9 mouse cellular contexts compared by ENCODE assay signal in the genomic region with DNA sequence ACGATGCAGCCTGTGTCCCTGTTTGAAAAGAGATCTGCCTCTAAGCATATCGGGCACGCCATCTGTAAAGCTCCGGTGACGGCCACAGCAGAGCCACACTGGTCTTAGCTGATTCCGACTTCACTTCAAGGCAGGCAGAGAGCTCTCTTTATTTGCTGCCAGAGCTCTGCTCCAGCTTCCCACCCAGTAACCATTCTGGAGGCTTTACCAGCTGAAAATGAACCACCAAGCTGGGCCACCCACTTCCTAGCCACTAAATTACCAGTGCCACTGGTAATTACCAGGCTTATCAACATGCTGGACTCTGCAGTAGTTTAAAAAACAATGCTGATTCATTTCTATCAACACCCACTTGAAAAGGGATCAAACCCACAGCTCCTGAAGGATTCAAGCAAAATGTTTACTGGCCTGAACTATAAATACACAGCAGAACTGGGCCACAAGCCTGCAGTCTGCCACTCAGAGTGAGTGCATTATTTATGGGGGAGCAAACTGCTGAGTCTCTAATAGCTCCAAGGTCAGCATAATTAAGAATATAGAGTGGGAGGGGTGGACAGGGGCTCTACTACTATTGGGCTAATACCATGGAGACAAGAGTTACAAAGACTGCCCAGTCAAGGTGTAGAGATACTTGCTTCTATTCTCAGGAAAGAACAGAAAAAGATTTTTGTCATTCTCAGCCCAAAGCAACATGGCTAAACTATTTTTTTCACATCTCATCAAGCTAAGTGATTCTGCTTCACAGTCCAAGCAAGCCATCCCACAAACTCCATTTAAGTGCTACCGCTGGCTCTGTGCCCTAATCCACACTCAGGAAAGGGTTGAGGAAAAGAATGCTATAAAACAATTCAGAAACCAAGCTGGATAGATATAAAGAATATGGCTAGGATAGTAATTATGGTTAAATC.
DNase-seq lines count a peak whose midpoint lies in the region; ATAC-seq and TF ChIP-seq lines count a peak whose summit lies in the region.
"Had no signal": no experiment of that assay in that cellular context is flagged by ENCODE, and none has a peak within 500 bp of the region (broad histone marks: within the 10 kb centered on the region; RNA-seq: fewer than 3 reads in every experiment).

No protein-coding gene starts in this region.

- 0 out of 2 replicates have a peak, but pooled peaks cover 6% of the 10 kb centered on the region for H3K27me3 ChIP-seq in forebrain, embryonic 15.5 days
- H3K27me3 ChIP-seq in forebrain, embryonic 10.5 days (ENCODE audit: poor library complexity, severe bottlenecking): peaks cover 90% of the 10 kb centered on the region
- H3K27me3 ChIP-seq in spleen, adult 2 months (ENCODE audit: control insufficient read depth, insufficient read depth, low read length): no peaks in the 10 kb centered on the region

- no peak overlapping the region for H3K27ac ChIP-seq in forebrain, embryonic 15.5 days (replicated peaks)
- H3K27ac ChIP-seq in forebrain, embryonic 10.5 days: no peak overlapping the region
- peak overlapping the region; percentile 46 for H3K27ac ChIP-seq in spleen, adult 2 months (ENCODE audit: insufficient read depth, low read length)
- H3K27ac ChIP-seq: liver, embryonic 14.5 days had no signal

- no peak overlapping the region for H3K9ac ChIP-seq in forebrain, embryonic 15.5 days (replicated peaks)
- H3K9ac ChIP-seq: liver, embryonic 14.5 days had no signal

- intact Hi-C loops in left cerebral cortex, postnatal 25 days (cut with DNase I): no loop called here

- no peak for DNase-seq in forebrain, embryonic 10.5 days (ENCODE audit: extremely low spot score, low spot score)
- DNase-seq in spleen, adult 2 months (ENCODE audit: low read depth in 1 of 2, low spot score in 2 of 2): no peak
- no peak for DNase-seq in spleen, postnatal 36 days (ENCODE audit: low spot score in 2 of 2)
- peak; percentile 42 to 79 for DNase-seq in left cerebral cortex, postnatal 25 days (ENCODE audit: low spot score in 2 of 2)
- DNase-seq in skeletal muscle tissue, adult 2 months (ENCODE audit: low read depth, low spot score): peak; percentile 59
- no peak for DNase-seq in ovary, postnatal 36 days (ENCODE audit: low spot score)
- DNase-seq in cerebellum, adult 11 months: no peak

- 55% methylated on average over 7 of the region's 7 CpGs for WGBS in forebrain, embryonic 15.5 days
- 81% methylated on average over 7 of the region's 7 CpGs for WGBS in forebrain, embryonic 10.5 days
- 93% methylated on average over 7 of the region's 7 CpGs for WGBS in spleen, adult 2 months

- peak; percentile 80 for ATAC-seq in forebrain, embryonic 15.5 days (replicated peaks)

- no peak for TF ChIP-seq CTCF in spleen, adult 2 months (IDR thresholded peaks at IDR 0.05; ENCODE audit: extremely low read depth, insufficient read depth, insufficient read length, insufficient replicate concordance)

- no peak overlapping the region for H3K4me2 ChIP-seq in forebrain, embryonic 15.5 days (replicated peaks)

- TF ChIP-seq POLR2A in spleen, adult 2 months (IDR thresholded peaks at IDR 0.05; ENCODE audit: low read depth, low read length): no peak

- H3K9me3 ChIP-seq in forebrain, embryonic 15.5 days: no peaks in the 10 kb centered on the region
- H3K9me3 ChIP-seq in forebrain, embryonic 10.5 days: no peaks in the 10 kb centered on the region

- no peak overlapping the region for H3K4me3 ChIP-seq in forebrain, embryonic 15.5 days
- H3K4me3 ChIP-seq in forebrain, embryonic 10.5 days: no peak overlapping the region
- H3K4me3 ChIP-seq in spleen, adult 2 months (ENCODE audit: extremely low read depth, insufficient read depth, insufficient read length): no peak overlapping the region

- H3K4me1 ChIP-seq in forebrain, embryonic 15.5 days: peaks cover 11% of the 10 kb centered on the region
- H3K4me1 ChIP-seq in forebrain, embryonic 10.5 days: peaks cover 64% of the 10 kb centered on the region
- H3K4me1 ChIP-seq in spleen, adult 2 months (ENCODE audit: control insufficient read depth, insufficient read depth, insufficient read length): peaks cover 22% of the 10 kb centered on the region; the same call in 1 of the 2 replicates

- 0 out of 2 replicates have a peak, but pooled peaks cover 7% of the 10 kb centered on the region for H3K36me3 ChIP-seq in forebrain, embryonic 15.5 days
- peaks cover 34% of the 10 kb centered on the region for H3K36me3 ChIP-seq in forebrain, embryonic 10.5 days (replicated peaks)
- H3K36me3 ChIP-seq in spleen, adult 2 months (ENCODE audit: control insufficient read depth, insufficient read depth, low read length): peaks cover 1% of the 10 kb centered on the region

Comparison
In these comparisons a context has a peak if more than half of its experiments do, and no peak if none do; other contexts are left out.
1. DNase-seq: peak in left cerebral cortex, postnatal 25 days (2 of 2) and skeletal muscle tissue, adult 2 months (single experiment); none in forebrain, embryonic 10.5 days (single experiment), spleen, adult 2 months (0 of 2), spleen, postnatal 36 days (0 of 2), ovary, postnatal 36 days (single experiment) and cerebellum, adult 11 months (single experiment).